Mouse (Mus musculus) limb, embryonic 15.5 days (tissue): ENCODE data around the gene Myo3b. TPM values are rescaled to one million over a fixed set of nuclear protein-coding genes. Genes with fewer than 3 reads are reported as not detected.

ENCODE experiments used
- ATAC-seq: fragments of 200-750 bp; cut with Nextera tagmentation; 2 replicates; pipeline ENCODE4 v1.8.0; 2017; ENCODE audit warnings: low read depth, moderate TSS enrichment; ENCODE audit not compliant: insufficient number of reproducible peaks, low FRiP score, low TSS enrichment
- H3K27ac ChIP-seq: fragments of 300-500 bp; sonication (generic); 2 replicates; pipeline ENCODE4 v1.5.1; 2015; ENCODE audit warnings: moderate library complexity, mild to moderate bottlenecking, inconsistent platforms
- H3K27me3 ChIP-seq: fragments of 300-500 bp; sonication (generic); 2 replicates; pipeline ENCODE4 v1.6.1; 2015; ENCODE audit warnings: inconsistent platforms
- H3K36me3 ChIP-seq: fragments of 300-500 bp; sonication (generic); 2 replicates; pipeline ENCODE4 v1.6.1; 2015; ENCODE audit warnings: inconsistent platforms
- H3K4me1 ChIP-seq: fragments of 300-500 bp; sonication (generic); 2 replicates; pipeline ENCODE4 v1.6.1; 2015; ENCODE audit warnings: inconsistent platforms
- H3K4me2 ChIP-seq: fragments of 300-500 bp; sonication (generic); 2 replicates; pipeline ENCODE4 v1.6.1; 2015; ENCODE audit warnings: mild to moderate bottlenecking, inconsistent platforms
- H3K4me3 ChIP-seq: fragments of 300-500 bp; sonication (generic); 2 replicates; pipeline ENCODE4 v1.5.1; 2015; ENCODE audit warnings: mild to moderate bottlenecking, inconsistent platforms
- H3K9ac ChIP-seq: fragments of 300-500 bp; sonication (generic); 2 replicates; pipeline ENCODE4 v1.6.1; 2015; ENCODE audit warnings: inconsistent platforms
- H3K9me3 ChIP-seq: fragments of 300-500 bp; sonication (generic); 2 replicates; pipeline ENCODE4 v1.6.1; 2016; ENCODE audit warnings: inconsistent platforms
- WGBS: fragments of 180-500 bp; shearing (Covaris S2); methylation state at CpG from one replicate; pipeline ENCODE4 v1.1.7; 2015; 5-methylcytosine and 5-hydroxymethylcytosine counted together
- polyA plus RNA-seq: library from polyadenylated mRNA; unstranded; fragments of >200 nt; fragmentation: Nextera tagmentation; extraction: Ambion mirVana; gene quantifications from 2 replicates; pipeline ENCODE4 v1.2.1, GENCODE M21; 2015

Myo3b gene
- polyA plus RNA-seq, 1 experiment from 2014 or later: not detected

- Histone ChIP-seq H3K4me1 (peaks cover 15% of the 10 kb centered on the region), H3K4me2 (no peak overlapping the region), H3K9ac (no peak overlapping the region), H3K4me3 (no peak overlapping the region), H3K27me3 (peaks cover 12% of the 10 kb centered on the region; the same call in 1 of the 2 replicates), H3K27ac (no peak overlapping the region), H3K36me3 (no peaks in the 10 kb centered on the region), H3K9me3 (no peaks in the 10 kb centered on the region)
- ATAC-seq: no peak
- WGBS: 57% methylated on average over 6 of the region's 6 CpGs
These were observed 297.6 kb downstream of the Myo3b start for GRCm38 (mm10) chr2:70336551-70336950.

- Histone ChIP-seq H3K4me1 (peaks cover 15% of the 10 kb centered on the region), H3K27me3 (peaks cover 12% of the 10 kb centered on the region; the same call in 1 of the 2 replicates), H3K9ac (no peak overlapping the region), H3K4me3 (no peak overlapping the region), H3K27ac (no peak overlapping the region), H3K36me3 (no peaks in the 10 kb centered on the region), H3K9me3 (no peaks in the 10 kb centered on the region), H3K4me2 (peak overlapping the region; percentile 15; the same call in 1 of the 2 replicates)
- WGBS: 33% methylated on average over 7 of the region's 7 CpGs
- ATAC-seq: no peak
These were observed 298.3 kb downstream of the Myo3b start for GRCm38 (mm10) chr2:70337208-70337611.

- H3K4me3 ChIP-seq: no peak overlapping the region
- no peak for ATAC-seq
- no peaks in the 10 kb centered on the region for H3K36me3 ChIP-seq
- no peak overlapping the region for H3K4me2 ChIP-seq
- H3K9me3 ChIP-seq: no peaks in the 10 kb centered on the region
- no peak overlapping the region for H3K9ac ChIP-seq
- 48% methylated on average over 9 of the region's 9 CpGs for WGBS
- peaks cover 12% of the 10 kb centered on the region; the same call in 1 of the 2 replicates for H3K27me3 ChIP-seq
- peaks cover 15% of the 10 kb centered on the region for H3K4me1 ChIP-seq
- H3K27ac ChIP-seq: no peak overlapping the region
These were observed 298.9 kb downstream of the Myo3b start for GRCm38 (mm10) chr2:70337869-70338268.

GRCm38 (mm10) chr2:70339061-70339460, 300.1 kb downstream of the Myo3b start:
- no peak overlapping the region for H3K4me3 ChIP-seq
- no peak overlapping the region for H3K27ac ChIP-seq
- no peak for ATAC-seq
- peaks cover 12% of the 10 kb centered on the region; the same call in 1 of the 2 replicates for H3K27me3 ChIP-seq
- H3K4me2 ChIP-seq: no peak overlapping the region
- 76% methylated on average over 7 of the region's 7 CpGs for WGBS
- peaks cover 15% of the 10 kb centered on the region for H3K4me1 ChIP-seq
- no peak overlapping the region for H3K9ac ChIP-seq
- no peaks in the 10 kb centered on the region for H3K36me3 ChIP-seq
- H3K9me3 ChIP-seq: no peaks in the 10 kb centered on the region

- Histone ChIP-seq H3K4me1 (peaks cover 15% of the 10 kb centered on the region), H3K4me2 (no peak overlapping the region), H3K36me3 (no peaks in the 10 kb centered on the region), H3K4me3 (no peak overlapping the region), H3K27ac (no peak overlapping the region), H3K27me3 (peaks cover 12% of the 10 kb centered on the region; the same call in 1 of the 2 replicates), H3K9ac (no peak overlapping the region), H3K9me3 (no peaks in the 10 kb centered on the region)
- 69% methylated on average over 6 of the region's 6 CpGs for WGBS
- no peak for ATAC-seq
These were observed 300.6 kb downstream of the Myo3b start for GRCm38 (mm10) chr2:70339501-70339900.

GRCm38 (mm10) chr2:70340224-70340623, 301.3 kb downstream of the Myo3b start:
- ATAC-seq: no peak
- no peak overlapping the region for H3K4me2 ChIP-seq
- H3K4me3 ChIP-seq: no peak overlapping the region
- H3K4me1 ChIP-seq: peaks cover 15% of the 10 kb centered on the region
- no peak overlapping the region for H3K9ac ChIP-seq
- H3K36me3 ChIP-seq: no peaks in the 10 kb centered on the region
- no peaks in the 10 kb centered on the region for H3K9me3 ChIP-seq
- peaks cover 10% of the 10 kb centered on the region; the same call in 1 of the 2 replicates for H3K27me3 ChIP-seq
- H3K27ac ChIP-seq: no peak overlapping the region
- 97% methylated on average over 8 of the region's 8 CpGs for WGBS

- no peak for ATAC-seq
- Histone ChIP-seq H3K9ac (no peak overlapping the region), H3K27ac (no peak overlapping the region), H3K36me3 (no peaks in the 10 kb centered on the region), H3K27me3 (no peaks in the 10 kb centered on the region), H3K4me3 (no peak overlapping the region), H3K4me2 (no peak overlapping the region), H3K4me1 (no peaks in the 10 kb centered on the region), H3K9me3 (no peaks in the 10 kb centered on the region)
- 80% methylated on average over 8 of the region's 8 CpGs for WGBS
These were observed 306.2 kb downstream of the Myo3b start for GRCm38 (mm10) chr2:70345126-70345525.

- H3K9ac ChIP-seq: no peak overlapping the region
- WGBS: 32% methylated on average over 1 of the region's 1 CpGs
- no peaks in the 10 kb centered on the region for H3K36me3 ChIP-seq
- H3K4me2 ChIP-seq: no peak overlapping the region
- ATAC-seq: no peak
- H3K27ac ChIP-seq: no peak overlapping the region
- H3K4me3 ChIP-seq: no peak overlapping the region
- no peaks in the 10 kb centered on the region for H3K4me1 ChIP-seq
- no peaks in the 10 kb centered on the region for H3K9me3 ChIP-seq
- no peaks in the 10 kb centered on the region for H3K27me3 ChIP-seq
These were observed 308.6 kb downstream of the Myo3b start for GRCm38 (mm10) chr2:70347511-70347910.

GRCm38 (mm10) chr2:70348793-70349553, 310.0 kb downstream of the Myo3b start:
- Histone ChIP-seq H3K9ac (no peak overlapping the region), H3K4me1 (no peaks in the 10 kb centered on the region), H3K27ac (no peak overlapping the region), H3K4me2 (no peak overlapping the region), H3K9me3 (no peaks in the 10 kb centered on the region), H3K36me3 (no peaks in the 10 kb centered on the region), H3K4me3 (no peak overlapping the region), H3K27me3 (no peaks in the 10 kb centered on the region)
- ATAC-seq: no peak
- 45% methylated on average over 11 of the region's 11 CpGs for WGBS

GRCm38 (mm10) chr2:70352435-70353165, 313.7 kb downstream of the Myo3b start:
- Histone ChIP-seq H3K9ac (no peak overlapping the region), H3K4me2 (no peak overlapping the region), H3K9me3 (no peaks in the 10 kb centered on the region), H3K4me3 (no peak overlapping the region), H3K4me1 (no peaks in the 10 kb centered on the region), H3K36me3 (no peaks in the 10 kb centered on the region), H3K27me3 (no peaks in the 10 kb centered on the region), H3K27ac (no peak overlapping the region)
- no peak for ATAC-seq
- 76% methylated on average over 10 of the region's 10 CpGs for WGBS

- no peaks in the 10 kb centered on the region for H3K9me3 ChIP-seq
- no peak for ATAC-seq
- no peak overlapping the region for H3K27ac ChIP-seq
- H3K4me2 ChIP-seq: no peak overlapping the region
- no peak overlapping the region for H3K4me3 ChIP-seq
- H3K9ac ChIP-seq: no peak overlapping the region
- no peaks in the 10 kb centered on the region for H3K36me3 ChIP-seq
- H3K4me1 ChIP-seq: no peaks in the 10 kb centered on the region
- WGBS: 88% methylated on average over 4 of the region's 4 CpGs
- no peaks in the 10 kb centered on the region for H3K27me3 ChIP-seq
These were observed 315.1 kb downstream of the Myo3b start for GRCm38 (mm10) chr2:70354056-70354455.

- Histone ChIP-seq H3K27me3 (no peaks in the 10 kb centered on the region), H3K9me3 (no peaks in the 10 kb centered on the region), H3K4me3 (no peak overlapping the region), H3K4me2 (no peak overlapping the region), H3K9ac (no peak overlapping the region), H3K36me3 (no peaks in the 10 kb centered on the region), H3K4me1 (no peaks in the 10 kb centered on the region), H3K27ac (no peak overlapping the region)
- WGBS: 74% methylated on average over 2 of the region's 2 CpGs
- ATAC-seq: no peak
These were observed 316.1 kb downstream of the Myo3b start for GRCm38 (mm10) chr2:70355026-70355425.
